Mouse (Mus musculus) right cerebral cortex, postnatal 4 days (tissue): ENCODE results near the gene Pyurf.

Experiments used
- DNase-seq: peaks from one replicate; pipeline ENCODE4 v3.0.0-alpha.2; 2022

The Pyurf gene

GRCm38 (mm10) chr6:57691467-57692261, at the start of gene Pyurf:
Pyurf (minus strand) TSS chr6:57692078.
- peak; percentile 78 for DNase-seq

- DNase-seq: no peak
Observed at GRCm38 (mm10) chr6:57721347-57721746, 29.5 kb upstream of the Pyurf start.

- DNase-seq: no peak
Observed at GRCm38 (mm10) chr6:57711726-57712125, 19.8 kb upstream of the Pyurf start.

- no peak for DNase-seq
Observed at GRCm38 (mm10) chr6:57706721-57707120, 14.8 kb upstream of the Pyurf start.

- no peak for DNase-seq
Observed at GRCm38 (mm10) chr6:57703703-57704102, 11.8 kb upstream of the Pyurf start.

- peak; percentile 94 for DNase-seq
Observed at GRCm38 (mm10) chr6:57702743-57703499, 11.0 kb upstream of the Pyurf start.

- peak; percentile 65 for DNase-seq
Observed at GRCm38 (mm10) chr6:57702376-57702742, 10.5 kb upstream of the Pyurf start, which contains the start of gene Lancl2. Lancl2 (plus strand) TSS chr6:57702540.

GRCm38 (mm10) chr6:57701686-57702085, 9.8 kb upstream of the Pyurf start:
- no peak for DNase-seq

- DNase-seq: no peak
Observed at GRCm38 (mm10) chr6:57693116-57693515, 1.2 kb upstream of the Pyurf start.

- no peak for DNase-seq
Observed at GRCm38 (mm10) chr6:57684156-57684555, 7.7 kb downstream of the Pyurf start.

GRCm38 (mm10) chr6:57661295-57661694, 30.6 kb downstream of the Pyurf start:
- no peak for DNase-seq

- no peak for DNase-seq
Observed at GRCm38 (mm10) chr6:57647256-57647655, 44.6 kb downstream of the Pyurf start.

- peak; percentile 29 for DNase-seq
Observed at GRCm38 (mm10) chr6:57641789-57642188, 50.1 kb downstream of the Pyurf start.

- no peak for DNase-seq
Observed at GRCm38 (mm10) chr6:57639531-57639930, 52.3 kb downstream of the Pyurf start.
